Mouse (Mus musculus) retina, postnatal 7 days (tissue): ENCODE results near the gene Mbnl1.

ENCODE experiments used
- DNase-seq: peaks from one replicate; pipeline ENCODE4 v3.0.0-alpha.2; 2012; ENCODE audit warnings: low read depth, low spot score

The Mbnl1 gene

GRCm38 (mm10) chr3:60516054-60516674 lies 43.5 kb downstream of the Mbnl1 start:
- DNase-seq, result no peak

GRCm38 (mm10) chr3:60517234-60517787 lies 44.7 kb downstream of the Mbnl1 start:
- DNase-seq, result no peak

GRCm38 (mm10) chr3:60519337-60519736 lies 46.7 kb downstream of the Mbnl1 start:
- DNase-seq, result no peak

- DNase-seq, result no peak
Observed at GRCm38 (mm10) chr3:60524127-60524526, 51.5 kb downstream of the Mbnl1 start.

GRCm38 (mm10) chr3:60531286-60531685 lies 58.7 kb downstream of the Mbnl1 start:
- peak; percentile 31 for DNase-seq

- no peak for DNase-seq
Observed at GRCm38 (mm10) chr3:60531826-60532225, 59.2 kb downstream of the Mbnl1 start.

GRCm38 (mm10) chr3:60535224-60535623 lies 62.6 kb downstream of the Mbnl1 start:
- DNase-seq, result no peak

- DNase-seq, result no peak
Observed at GRCm38 (mm10) chr3:60537063-60537462, 64.4 kb downstream of the Mbnl1 start.

GRCm38 (mm10) chr3:60538214-60538971 lies 65.8 kb downstream of the Mbnl1 start:
- DNase-seq, result no peak

GRCm38 (mm10) chr3:60541121-60541520 lies 68.5 kb downstream of the Mbnl1 start:
- DNase-seq, result no peak

GRCm38 (mm10) chr3:60546196-60546595 lies 73.6 kb downstream of the Mbnl1 start:
- no peak for DNase-seq

GRCm38 (mm10) chr3:60546904-60547303 lies 74.3 kb downstream of the Mbnl1 start:
- no peak for DNase-seq

GRCm38 (mm10) chr3:60550492-60550891 lies 77.9 kb downstream of the Mbnl1 start:
- no peak for DNase-seq

- no peak for DNase-seq
Observed at GRCm38 (mm10) chr3:60551650-60552049, 79.0 kb downstream of the Mbnl1 start.

- DNase-seq, result no peak
Observed at GRCm38 (mm10) chr3:60553011-60553410, 80.4 kb downstream of the Mbnl1 start.

GRCm38 (mm10) chr3:60556596-60556995 lies 84.0 kb downstream of the Mbnl1 start:
- no peak for DNase-seq

GRCm38 (mm10) chr3:60558252-60558862 lies 85.7 kb downstream of the Mbnl1 start:
- no peak for DNase-seq

GRCm38 (mm10) chr3:60559762-60560161 lies 87.1 kb downstream of the Mbnl1 start:
- DNase-seq, result no peak

GRCm38 (mm10) chr3:60563529-60564243 lies 91.1 kb downstream of the Mbnl1 start:
- DNase-seq, result no peak

- DNase-seq, result no peak
Observed at GRCm38 (mm10) chr3:60564244-60564643, 91.6 kb downstream of the Mbnl1 start.

- no peak for DNase-seq
Observed at GRCm38 (mm10) chr3:60565204-60565603, 92.6 kb downstream of the Mbnl1 start.

GRCm38 (mm10) chr3:60565950-60566349 lies 93.3 kb downstream of the Mbnl1 start:
- no peak for DNase-seq
